Mouse (Mus musculus): ENCODE data around the gene Wdfy2. TPM values are rescaled to one million over a fixed set of nuclear protein-coding genes. Genes with fewer than 3 reads are reported as not detected.

Gene Wdfy2
- 3.5 TPM for polyA plus RNA-seq (2015; fragmentation: Illumina TruSeq; extraction: RNeasy Lipid Tissue Mini Kit (QIAGEN cat#74804); ENCODE audit: insufficient read depth, low read depth, low replicate concordance)

GRCm38 (mm10) chr14:62837641-62838252 is at the start of gene Wdfy2:
Gene Wdfy2, plus strand, starts transcription at chr14:62837678.

GRCm38 (mm10) chr14:62984410-62984809 is 146.9 kb downstream of the Wdfy2 start, which contains the start of gene Defb48:
Gene Defb48, minus strand, starts transcription at chr14:62984510.

DNA sequence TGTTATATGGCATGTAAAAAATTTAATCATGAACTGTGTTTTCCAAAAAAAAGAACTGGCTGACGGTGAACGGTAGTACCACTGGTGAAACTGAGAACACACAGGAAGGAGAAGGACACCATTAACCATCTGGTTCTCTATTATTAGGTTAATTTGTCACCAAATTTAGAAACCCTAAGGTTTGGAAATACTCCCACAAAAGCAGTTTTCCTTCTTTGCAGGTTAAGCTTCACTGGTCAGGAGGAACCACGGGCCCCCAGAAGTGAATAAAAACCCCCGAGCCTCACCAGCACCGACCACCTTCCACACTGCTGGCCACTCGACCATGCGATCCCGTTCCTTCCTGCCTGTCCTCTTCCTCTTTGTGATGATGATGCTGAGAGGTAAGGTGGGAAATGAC is 160.3 kb downstream of the Wdfy2 start, which contains the start of gene Defb47:
Gene Defb47 (plus strand): TSS at position 301 of the 400 bp plus-strand sequence.

Other genes with a start within 250 kb of the Wdfy2 start
- not detected for gene Serpine3, start 174.0 kb upstream of the Wdfy2 start, polyA plus RNA-seq (2015; fragmentation: Illumina TruSeq; extraction: RNeasy Lipid Tissue Mini Kit (QIAGEN cat#74804); ENCODE audit: insufficient read depth, low read depth, low replicate concordance)
- gene Ints6, start 76.5 kb upstream of the Wdfy2 start, polyA plus RNA-seq (2015; fragmentation: Illumina TruSeq; extraction: RNeasy Lipid Tissue Mini Kit (QIAGEN cat#74804); ENCODE audit: insufficient read depth, low read depth, low replicate concordance), result 6.1 TPM
- not detected for gene Defb48, start 146.8 kb downstream of the Wdfy2 start, polyA plus RNA-seq (2015; fragmentation: Illumina TruSeq; extraction: RNeasy Lipid Tissue Mini Kit (QIAGEN cat#74804); ENCODE audit: insufficient read depth, low read depth, low replicate concordance)
- not detected for gene Defb47, start 160.4 kb downstream of the Wdfy2 start, polyA plus RNA-seq (2015; fragmentation: Illumina TruSeq; extraction: RNeasy Lipid Tissue Mini Kit (QIAGEN cat#74804); ENCODE audit: insufficient read depth, low read depth, low replicate concordance)
- gene Defb43, start 174.1 kb downstream of the Wdfy2 start, polyA plus RNA-seq (2015; fragmentation: Illumina TruSeq; extraction: RNeasy Lipid Tissue Mini Kit (QIAGEN cat#74804); ENCODE audit: insufficient read depth, low read depth, low replicate concordance), result not detected
- not detected for gene Defb42, start 209.3 kb downstream of the Wdfy2 start, polyA plus RNA-seq (2015; fragmentation: Illumina TruSeq; extraction: RNeasy Lipid Tissue Mini Kit (QIAGEN cat#74804); ENCODE audit: insufficient read depth, low read depth, low replicate concordance)
- gene Defb30, start 212.3 kb downstream of the Wdfy2 start, polyA plus RNA-seq (2015; fragmentation: Illumina TruSeq; extraction: RNeasy Lipid Tissue Mini Kit (QIAGEN cat#74804); ENCODE audit: insufficient read depth, low read depth, low replicate concordance), result not detected

Measured in pancreas, adult 10 weeks (tissue).